Mouse (Mus musculus) myocyte (in vitro differentiated cells): Measurements from ENCODE around the gene Mid2.

Experiments
- CEBPB ChIP-seq: IDR thresholded peaks from 2 replicates; pipeline ENCODE4 v1.6.1; 2011; ENCODE audit warnings: mild to moderate bottlenecking, moderate library complexity; ENCODE audit not compliant: poor library complexity, insufficient read depth, severe bottlenecking
- E2F4 ChIP-seq: IDR thresholded peaks from one replicate; pipeline ENCODE4 v1.6.1; 2011; ENCODE audit warnings: mild to moderate bottlenecking, control low read depth, moderate library complexity; ENCODE audit not compliant: insufficient read depth
- MAX ChIP-seq: IDR thresholded peaks from one replicate; pipeline ENCODE4 v1.6.1; 2011; ENCODE audit warnings: low read depth, mild to moderate bottlenecking, control low read depth
- MYOD1 ChIP-seq, 3 experiments: IDR thresholded peaks; one replicate each; pipeline ENCODE4 v1.6.1; 2011; ENCODE audit warnings: control low read depth in 2 of 3, low read depth in 2 of 3, mild to moderate bottlenecking in 2 of 3, moderate library complexity in 1 of 3; ENCODE audit not compliant: insufficient read length in 2 of 3, control insufficient read depth in 1 of 3
- MYOG ChIP-seq, 3 experiments: IDR thresholded peaks; one replicate each; pipeline ENCODE4 v1.6.1; 2011; ENCODE audit warnings: control low read depth in 2 of 3, low read depth in 2 of 3, mild to moderate bottlenecking in 2 of 3; ENCODE audit not compliant: insufficient read length in 2 of 3, control insufficient read depth in 1 of 3, insufficient read depth in 1 of 3
- POLR2A ChIP-seq: IDR thresholded peaks from one replicate; pipeline ENCODE4 v1.6.1; 2011; ENCODE audit warnings: low read depth, mild to moderate bottlenecking, control low read depth, moderate library complexity; ENCODE audit not compliant: insufficient read length
- POLR2AphosphoS2 ChIP-seq: IDR thresholded peaks from one replicate; pipeline ENCODE4 v1.6.1; 2011; ENCODE audit warnings: low read depth, control low read depth; ENCODE audit not compliant: insufficient read length
- REST ChIP-seq: IDR thresholded peaks from one replicate; pipeline ENCODE4 v1.6.1; 2011; ENCODE audit warnings: mild to moderate bottlenecking, control low read depth, moderate library complexity; ENCODE audit not compliant: insufficient read depth, insufficient read length
- SRF ChIP-seq: IDR thresholded peaks from one replicate; pipeline ENCODE4 v1.6.1; 2011; ENCODE audit warnings: low read depth; ENCODE audit not compliant: control insufficient read depth, insufficient read length
- TCF12 ChIP-seq: IDR thresholded peaks from one replicate; pipeline ENCODE4 v1.6.1; 2011; ENCODE audit warnings: mild to moderate bottlenecking, control low read depth; ENCODE audit not compliant: poor library complexity, insufficient read depth, severe bottlenecking
- TCF3 ChIP-seq: IDR thresholded peaks from one replicate; pipeline ENCODE4 v1.6.1; 2011; ENCODE audit warnings: low read depth, control low read depth; ENCODE audit not compliant: insufficient read length
- USF1 ChIP-seq: IDR thresholded peaks from one replicate; pipeline ENCODE4 v1.6.1; 2011; ENCODE audit warnings: low read depth, mild to moderate bottlenecking, control low read depth, moderate library complexity

DNA sequence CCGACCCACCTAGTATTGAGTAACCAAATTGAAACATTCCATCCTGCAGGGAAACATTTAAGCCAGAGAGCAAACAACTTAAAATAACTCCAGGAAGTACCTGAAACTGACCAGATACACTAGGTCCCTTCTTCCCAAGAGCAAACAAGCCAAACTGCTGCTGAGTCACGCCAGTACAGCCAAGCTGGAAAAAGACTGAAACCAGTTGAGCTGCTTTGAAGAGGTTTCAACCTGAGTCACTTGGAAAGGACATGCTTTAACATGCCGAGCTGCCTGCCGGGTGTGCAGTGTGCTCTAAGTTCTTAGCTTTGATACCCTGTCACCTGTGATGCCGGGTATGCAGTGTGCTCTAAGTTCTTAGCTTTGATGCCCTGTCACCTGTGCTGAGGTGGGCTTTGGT is 26.4 kb upstream of the Mid2 start:
- TF ChIP-seq MYOD1 (IDR thresholded peaks at IDR 0.05; ENCODE audit: control insufficient read depth in 1 of 3, insufficient read length in 2 of 3, low read depth in 2 of 3) (no peak), POLR2AphosphoS2 (no peak), POLR2A (no peak), SRF (no peak), MAX (no peak), TCF3 (no peak), E2F4 (no peak), REST (no peak), CEBPB (no peak), USF1 (no peak), MYOG (IDR thresholded peaks at IDR 0.05; ENCODE audit: control insufficient read depth in 1 of 3, insufficient read depth in 1 of 3, insufficient read length in 2 of 3, low read depth in 2 of 3) (no peak), TCF12 (no peak)
